Mouse (Mus musculus) embryo, embryonic 9.5 days (tissue): Measurements from ENCODE around the gene Fxr1.
A peak's percentile ranks its signal among the peaks of the same experiment; 100 is the strongest.
"Not testable (repeated sequence)": the region's sequence is repeated elsewhere in the genome, so short reads cannot be mapped to it uniquely, and the experiment has no call there.

ENCODE experiments used
- DNase-seq: peaks from one replicate; pipeline ENCODE4 v3.0.0-alpha.2; 2017; ENCODE audit errors: extremely low spot score

Fxr1 gene

DNA sequence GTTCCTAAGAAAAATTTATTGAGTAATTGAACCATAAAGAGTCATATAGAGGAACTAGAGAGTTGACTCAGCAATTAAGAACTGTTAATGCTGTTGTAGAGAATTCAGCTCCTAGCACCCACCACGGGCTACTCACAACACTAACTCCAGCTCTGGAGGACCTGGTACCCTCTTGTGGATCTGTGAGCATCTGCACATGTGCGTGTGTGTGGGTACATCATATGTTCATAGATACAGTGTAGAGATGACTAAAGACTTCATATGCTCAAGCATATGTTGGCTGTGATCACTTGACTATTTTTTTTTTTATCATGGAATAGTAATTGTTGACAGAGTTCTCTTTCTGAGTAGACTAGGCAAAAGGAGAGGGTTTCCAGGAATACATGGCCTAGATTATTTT, 42.6 kb downstream of the Fxr1 start:
- no peak for DNase-seq

DNA sequence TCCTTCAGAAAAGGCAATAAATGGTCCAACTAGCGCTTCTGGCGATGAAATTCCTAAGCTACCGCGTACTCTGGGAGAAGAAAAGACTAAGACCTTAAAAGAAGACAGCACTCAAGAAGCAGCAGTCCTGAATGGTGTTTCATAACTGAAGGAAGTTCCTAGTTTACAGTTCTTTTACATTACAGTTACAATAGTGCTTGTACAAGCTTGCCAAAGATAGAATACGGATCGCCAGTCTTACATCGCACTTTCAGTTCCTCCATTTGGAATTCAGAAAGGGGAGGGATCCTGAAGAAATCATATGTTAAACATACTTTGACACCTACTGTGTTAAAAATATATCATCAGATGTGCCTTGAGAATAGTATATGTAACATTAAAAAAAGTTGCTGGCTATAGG, 49.2 kb downstream of the Fxr1 start:
- DNase-seq, result not testable (repeated sequence)

DNA sequence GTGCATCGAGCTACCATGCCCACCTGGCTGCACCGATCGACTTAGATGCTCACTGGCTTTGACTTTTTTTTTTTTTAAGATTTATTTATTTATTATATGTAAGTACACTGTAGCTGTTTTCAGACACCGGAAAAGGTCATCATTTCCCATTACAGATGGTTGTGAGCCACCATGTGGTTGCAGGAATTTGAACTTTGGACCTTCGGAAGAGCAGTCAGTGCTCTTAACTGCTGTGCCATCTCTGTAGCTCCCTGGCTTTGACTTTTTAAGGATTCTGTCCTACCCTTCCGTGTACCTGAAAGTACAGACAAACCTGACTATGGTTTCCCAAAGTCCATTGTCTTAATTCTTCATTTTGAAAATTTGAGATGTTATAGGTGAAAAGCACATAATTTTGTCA, 53.0 kb downstream of the Fxr1 start:
- no peak for DNase-seq

GRCm38 (mm10) chr3:34076058-34076759, 56.5 kb downstream of the Fxr1 start:
- DNase-seq, result no peak

DNA sequence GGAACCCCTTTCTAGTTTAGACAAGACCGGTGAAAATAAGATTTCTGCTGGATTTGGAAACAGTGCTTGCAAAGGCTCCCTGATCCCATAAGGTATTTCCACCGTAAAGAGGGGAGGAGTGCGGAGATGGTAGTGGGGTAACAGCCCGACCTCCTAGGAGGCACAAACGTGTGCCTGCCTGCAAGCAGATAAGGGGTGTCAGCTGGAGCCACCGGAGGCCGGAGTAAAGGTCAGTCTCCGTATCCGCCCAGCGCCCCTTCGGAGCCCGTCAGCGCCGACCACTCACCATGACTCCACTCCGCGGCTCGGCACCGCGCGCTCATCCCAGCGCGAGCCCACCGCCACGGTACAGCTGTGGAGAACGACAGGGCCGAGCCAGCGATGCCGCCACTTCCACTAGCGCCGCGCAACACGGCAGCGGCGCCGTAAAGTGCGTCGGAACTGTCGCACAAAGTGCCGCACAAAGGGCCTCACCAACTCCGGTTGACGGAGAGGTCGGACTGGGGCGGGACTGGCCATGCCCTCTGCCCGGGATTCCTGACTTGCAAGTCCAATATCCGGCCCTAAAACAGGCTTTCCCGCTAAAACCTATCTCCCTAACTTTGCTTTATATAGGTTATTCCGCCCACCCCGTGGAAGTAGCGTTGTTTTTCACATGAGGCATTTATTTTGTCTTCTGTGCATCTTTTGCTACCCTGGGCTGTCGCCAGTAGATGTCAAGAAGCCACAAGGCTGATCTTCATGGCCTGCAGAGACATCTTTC, 61.3 kb downstream of the Fxr1 start, which contains the start of gene Dnajc19:
Dnajc19 (minus strand) TSS at position 422 of the 763 bp plus-strand sequence.
- peak; percentile 89 for DNase-seq

DNA sequence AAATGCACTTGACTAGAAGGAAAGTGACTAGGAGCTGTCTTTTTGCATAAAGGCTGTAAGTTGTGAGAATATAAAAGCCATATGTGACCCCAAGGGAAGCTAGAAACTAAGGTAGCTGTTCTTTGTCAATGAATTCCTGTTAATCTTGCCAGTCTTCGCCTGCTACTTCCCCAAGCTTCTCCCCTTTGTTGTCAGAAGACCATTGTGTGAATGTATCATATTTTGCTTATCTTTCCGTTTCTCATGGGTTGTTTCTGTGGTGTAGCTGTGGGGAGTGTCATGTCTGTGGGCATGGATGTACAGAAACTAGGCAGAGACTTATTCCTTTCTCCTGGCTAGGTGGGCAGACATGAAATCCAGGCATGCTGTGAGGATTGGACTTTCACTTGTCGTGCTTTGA, 62.2 kb downstream of the Fxr1 start:
- DNase-seq, result no peak

- DNase-seq, result no peak
Observed at GRCm38 (mm10) chr3:34083655-34084054, 63.9 kb downstream of the Fxr1 start.

DNA sequence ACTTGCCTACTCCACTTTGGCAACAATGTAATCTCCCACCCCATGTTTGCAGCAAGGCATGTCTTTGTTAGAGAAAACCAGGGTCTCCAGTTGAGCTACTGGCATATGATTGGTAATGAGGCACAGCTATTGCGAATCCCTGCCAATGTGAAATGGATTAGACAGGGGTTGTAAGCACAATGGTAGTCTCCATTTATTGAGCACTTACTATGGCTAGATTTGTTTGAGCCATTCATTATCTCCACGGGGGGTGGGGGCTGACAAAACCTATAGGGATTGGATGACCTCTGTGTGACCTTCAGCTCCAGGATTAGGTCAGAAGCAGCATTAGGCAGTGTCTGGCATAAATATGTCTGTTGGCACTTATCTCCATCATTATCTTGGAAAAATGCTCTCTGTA, 83.1 kb downstream of the Fxr1 start:
- no peak for DNase-seq

DNA sequence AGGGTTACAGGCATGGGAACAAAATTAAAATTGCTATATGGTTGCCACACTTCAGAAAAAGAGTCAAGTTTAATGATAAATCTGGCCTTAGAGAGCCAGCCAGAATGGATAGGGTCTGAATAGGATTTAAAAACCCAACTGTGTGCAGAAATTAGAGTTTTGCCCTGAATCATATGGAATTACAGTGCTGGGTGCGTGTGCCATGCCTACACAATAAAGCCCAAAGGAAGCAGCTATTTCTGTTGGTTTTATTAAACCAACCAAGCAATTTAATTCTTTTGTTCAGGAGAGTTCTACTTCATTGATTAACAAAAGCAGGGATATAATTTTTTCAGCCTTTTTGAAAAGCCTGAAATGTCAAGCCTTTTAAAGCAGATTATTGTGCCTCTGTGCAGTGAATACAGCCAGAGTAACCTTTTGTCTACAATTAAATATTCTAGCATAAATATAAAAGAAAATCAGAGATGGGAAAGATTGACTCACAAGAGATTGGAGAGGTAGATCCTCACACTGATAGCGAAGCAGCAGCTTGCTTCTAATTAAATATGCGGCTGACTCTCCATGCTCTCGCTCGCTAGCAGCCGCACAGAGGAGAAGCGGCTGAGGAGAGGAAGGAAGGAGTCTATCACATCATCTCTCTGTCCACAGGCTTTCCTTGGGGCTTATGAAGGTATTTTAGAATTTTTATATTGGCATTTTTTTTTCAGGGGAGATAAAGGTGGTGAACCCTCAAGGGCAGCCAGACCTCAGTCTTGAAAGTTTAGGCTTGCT, 84.3 kb downstream of the Fxr1 start:
- no peak for DNase-seq

GRCm38 (mm10) chr3:34106421-34106820, 86.7 kb downstream of the Fxr1 start:
- no peak for DNase-seq

- no peak for DNase-seq
Observed at GRCm38 (mm10) chr3:34107631-34108030, 87.9 kb downstream of the Fxr1 start.

DNA sequence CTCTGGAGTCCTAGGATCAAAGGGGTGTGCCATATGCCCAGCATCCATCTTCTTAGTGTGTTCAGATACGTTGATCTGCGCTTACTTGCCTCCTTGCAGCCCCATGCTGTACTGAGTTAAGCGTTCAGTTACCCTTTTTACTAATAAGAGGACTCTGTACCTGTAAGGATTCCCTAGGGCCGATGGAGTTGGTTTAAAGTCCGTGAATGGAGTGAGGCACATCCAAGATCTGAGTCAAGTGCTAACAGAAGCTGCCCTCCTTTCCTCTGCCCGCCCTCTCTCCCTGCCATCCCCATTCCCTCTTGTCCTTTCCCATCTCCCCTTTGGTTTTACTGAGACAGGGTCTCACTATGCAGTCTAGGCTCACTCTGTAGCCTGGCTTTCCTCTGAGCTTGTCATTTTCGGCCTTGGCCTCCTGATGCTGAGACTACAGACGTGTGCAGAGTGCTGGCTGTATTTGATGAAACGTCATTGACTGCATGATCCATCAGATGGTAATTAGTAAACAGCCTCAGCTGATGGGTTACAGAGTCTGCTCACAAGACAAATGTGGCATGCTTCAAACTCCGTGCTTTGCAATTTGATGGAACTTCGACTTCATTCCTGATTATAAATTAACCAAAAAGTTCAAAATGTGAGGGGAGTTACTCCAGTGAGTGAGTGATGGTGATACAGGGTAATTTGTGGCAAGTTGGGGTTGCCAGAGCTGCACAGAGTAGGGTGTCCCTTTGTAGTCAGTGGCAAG, 92.4 kb downstream of the Fxr1 start:
- DNase-seq, result no peak

DNA sequence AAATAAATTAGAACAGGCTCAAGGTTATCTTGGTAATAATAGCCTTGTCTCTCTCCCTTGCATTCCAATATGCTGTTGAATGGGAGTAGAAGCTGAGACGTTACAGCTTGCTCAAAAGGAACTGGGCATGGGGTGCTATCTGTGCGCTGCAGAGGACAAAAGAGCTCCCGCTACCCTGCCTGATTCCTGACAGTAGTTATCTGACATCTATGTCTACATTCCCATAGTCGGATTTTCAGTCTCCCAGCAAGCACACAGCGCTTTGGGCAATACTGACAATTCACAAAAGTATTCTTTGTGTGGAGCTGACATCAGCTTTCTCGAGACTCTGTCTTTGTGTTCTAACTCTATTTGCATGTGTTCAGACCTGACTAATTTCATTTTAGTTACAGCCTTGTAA, 96.1 kb downstream of the Fxr1 start:
- no peak for DNase-seq

DNA sequence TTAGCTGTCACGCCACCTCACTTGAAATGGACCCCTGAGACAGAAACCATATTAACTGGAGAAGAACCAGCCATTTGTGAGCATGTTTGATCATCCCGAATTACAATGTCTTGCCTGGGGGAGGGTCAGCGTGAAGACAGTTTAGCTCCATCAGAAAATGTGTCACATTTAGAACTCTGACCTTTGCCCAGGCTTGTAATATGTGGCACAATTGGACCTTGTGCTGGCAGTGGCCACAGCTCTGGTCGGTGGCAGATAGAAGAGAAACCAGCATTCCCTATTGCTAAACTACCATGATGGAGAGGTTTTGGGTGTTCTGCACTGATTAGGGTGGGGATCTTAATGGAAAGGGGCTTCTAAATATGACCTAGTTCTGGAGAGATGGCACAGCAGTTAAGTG, 100.1 kb downstream of the Fxr1 start:
- no peak for DNase-seq
